Mouse (Mus musculus): ENCODE results near the gene Itgae. TPM values are rescaled to one million over a fixed set of nuclear protein-coding genes. Genes with fewer than 3 reads are reported as not detected.

The Itgae gene
- polyA plus RNA-seq, 1 experiment from 2014 or later, result 0.05 TPM

- POLR2A ChIA-PET, result no interaction called here
- peaks cover 4% of the 10 kb centered on the region for H3K27me3 ChIP-seq
- DNase-seq (ENCODE audit: low read depth, low spot score) (no peak), ATAC-seq (no peak)
- TF ChIP-seq CTCF (IDR thresholded peaks at IDR 0.05), result no peak
- CTCF ChIA-PET, result interaction anchor here (1.2 to 4.9 kb wide), 4 partner anchors 17 to 37 kb away, joined by 3 to 13 read pairs (median 6); no protein-coding TSS in a partner anchor
- in situ Hi-C loops (cut with MboI; ENCODE audit: low pct_unique_long_range_greater_than_20kb), result loop anchor here (5.0 kb wide), 1 partner anchor 37 kb away; no protein-coding TSS in a partner anchor
Measured at GRCm38 (mm10) chr11:73108898-73109625, 18.7 kb downstream of the Itgae start.

DNA sequence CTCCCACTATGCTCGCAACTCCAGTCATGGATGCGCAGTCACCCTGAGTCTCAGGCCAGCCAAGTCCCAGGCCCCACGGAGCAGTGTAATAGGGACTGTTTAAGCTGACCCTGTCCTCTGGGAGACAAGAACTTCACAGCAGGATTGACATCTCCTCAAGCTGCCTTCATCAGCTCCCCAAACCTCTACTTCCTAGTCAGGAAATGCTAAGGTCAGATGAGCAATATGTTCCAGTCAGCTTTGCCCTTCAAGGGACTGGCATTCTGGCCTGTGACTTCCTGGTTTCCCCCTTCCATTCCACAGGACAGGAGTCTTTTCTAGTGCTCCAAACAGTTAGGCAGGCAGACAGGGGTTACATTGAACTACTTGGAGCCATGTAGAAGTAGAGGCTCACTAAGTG lies 19.6 kb downstream of the Itgae start:
- no peak for DNase-seq (ENCODE audit: low read depth, low spot score)
- TF ChIP-seq CTCF (IDR thresholded peaks at IDR 0.05), result no peak
- in situ Hi-C loops (cut with MboI; ENCODE audit: low pct_unique_long_range_greater_than_20kb), result loop anchor here (5.0 kb wide), 1 partner anchor 38 kb away; no protein-coding TSS in a partner anchor
- POLR2A ChIA-PET, result no interaction called here
- CTCF ChIA-PET, result interaction anchor here (1.2 to 4.9 kb wide), 2 partner anchors 17 to 38 kb away, joined by 3 to 13 read pairs; no protein-coding TSS in a partner anchor
- ATAC-seq, result no peak
- peaks cover 4% of the 10 kb centered on the region for H3K27me3 ChIP-seq

- in situ Hi-C loops (cut with MboI; ENCODE audit: low pct_unique_long_range_greater_than_20kb), result no loop called here
- no peak for TF ChIP-seq CTCF (IDR thresholded peaks at IDR 0.05)
- ATAC-seq (no peak), DNase-seq (ENCODE audit: low read depth, low spot score) (no peak)
- H3K27me3 ChIP-seq, result peaks cover 4% of the 10 kb centered on the region
- POLR2A ChIA-PET, result no interaction called here
- CTCF ChIA-PET, result no interaction called here
Measured at GRCm38 (mm10) chr11:73111414-73111813, 21.0 kb downstream of the Itgae start.

- ChIA-PET CTCF (interaction anchor here (1.2 kb wide), 1 partner anchor 17 kb away, joined by 3 read pairs; no protein-coding TSS in a partner anchor), POLR2A (no interaction called here)
- H3K27me3 ChIP-seq, result no peaks in the 10 kb centered on the region
- no peak for DNase-seq (ENCODE audit: low read depth, low spot score)
- in situ Hi-C loops (cut with MboI; ENCODE audit: low pct_unique_long_range_greater_than_20kb), result no loop called here
- ATAC-seq, result no peak
- no peak for TF ChIP-seq CTCF (IDR thresholded peaks at IDR 0.05)
Measured at GRCm38 (mm10) chr11:73126495-73126894, 36.1 kb downstream of the Itgae start.

DNA sequence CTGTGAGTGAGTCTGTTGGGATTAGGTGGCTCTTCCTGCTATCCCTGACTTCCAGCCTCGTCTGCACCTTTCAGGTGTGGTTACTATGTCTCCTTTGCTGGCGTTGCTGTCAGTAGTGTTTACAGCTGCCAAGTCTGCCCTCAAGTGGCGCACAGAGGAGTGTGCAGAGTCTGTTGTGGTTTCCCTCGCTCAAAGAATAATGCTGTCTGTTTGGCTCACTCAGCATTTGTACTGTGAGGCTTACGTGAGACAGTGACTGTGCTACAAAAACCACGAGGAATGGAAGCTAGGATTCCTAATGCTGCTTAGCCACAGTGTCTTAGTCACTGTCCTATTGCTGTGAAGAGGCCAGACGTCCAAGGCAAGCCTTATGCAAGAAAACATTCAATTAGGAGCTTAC lies 40.6 kb downstream of the Itgae start:
- POLR2A ChIA-PET, result interaction anchor here (1.5 kb wide), 1 partner anchor 47 kb away, joined by 3 read pairs; no protein-coding TSS in a partner anchor
- in situ Hi-C loops (cut with MboI; ENCODE audit: low pct_unique_long_range_greater_than_20kb), result no loop called here
- peak; percentile 57 for TF ChIP-seq CTCF (IDR thresholded peaks at IDR 0.05)
- H3K27me3 ChIP-seq, result no peaks in the 10 kb centered on the region
- CTCF ChIA-PET, result no interaction called here
- peak; percentile 76 for ATAC-seq
- no peak for DNase-seq (ENCODE audit: low read depth, low spot score)

- CTCF ChIA-PET, result interaction anchor here (1.0 kb wide), 1 partner anchor 148 kb away, joined by 3 read pairs; no protein-coding TSS in a partner anchor
- POLR2A ChIA-PET, result no interaction called here
- no peaks in the 10 kb centered on the region for H3K27me3 ChIP-seq
- ATAC-seq, result no peak
- no peak for DNase-seq (ENCODE audit: low read depth, low spot score)
- no peak for TF ChIP-seq CTCF (IDR thresholded peaks at IDR 0.05)
- in situ Hi-C loops (cut with MboI; ENCODE audit: low pct_unique_long_range_greater_than_20kb), result no loop called here
Measured at GRCm38 (mm10) chr11:73132999-73133398, 42.6 kb downstream of the Itgae start.

- POLR2A ChIA-PET, result no interaction called here
- H3K27me3 ChIP-seq, result no peaks in the 10 kb centered on the region
- ATAC-seq, result no peak
- no peak for DNase-seq (ENCODE audit: low read depth, low spot score)
- CTCF ChIA-PET, result interaction anchor here (1.0 kb wide), 1 partner anchor 26 kb away, joined by 3 read pairs; no protein-coding TSS in a partner anchor
- in situ Hi-C loops (cut with MboI; ENCODE audit: low pct_unique_long_range_greater_than_20kb), result no loop called here
- TF ChIP-seq CTCF (IDR thresholded peaks at IDR 0.05), result no peak
Measured at GRCm38 (mm10) chr11:73134222-73134621, 43.8 kb downstream of the Itgae start.

- CTCF ChIA-PET, result no interaction called here
- POLR2A ChIA-PET, result no interaction called here
- no peak for TF ChIP-seq CTCF (IDR thresholded peaks at IDR 0.05)
- no peaks in the 10 kb centered on the region for H3K27me3 ChIP-seq
- DNase-seq (ENCODE audit: low read depth, low spot score) (no peak), ATAC-seq (no peak)
- in situ Hi-C loops (cut with MboI; ENCODE audit: low pct_unique_long_range_greater_than_20kb), result loop anchor here (5.0 kb wide), 1 partner anchor 146 kb away; no protein-coding TSS in a partner anchor
Measured at GRCm38 (mm10) chr11:73136587-73136986, 46.2 kb downstream of the Itgae start.

DNA sequence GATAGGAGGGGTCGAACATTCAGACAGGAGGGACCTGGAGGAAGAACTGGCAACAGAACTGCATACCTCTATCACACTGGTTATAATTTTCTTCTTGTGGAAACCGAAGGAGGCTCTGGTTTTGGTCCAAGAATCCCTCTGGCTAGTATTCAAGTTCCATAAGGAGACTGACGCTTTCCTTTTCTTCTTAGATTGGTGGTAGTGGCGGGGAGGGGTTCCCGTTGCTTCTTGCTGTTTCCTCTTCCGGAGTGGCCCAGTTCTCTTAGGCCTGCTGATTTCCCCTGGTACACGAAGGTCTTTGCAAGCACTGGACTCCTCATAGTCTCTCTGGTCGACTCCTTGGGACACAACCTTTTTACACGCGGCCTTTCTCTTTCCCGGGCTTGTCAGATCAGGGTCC lies 46.7 kb downstream of the Itgae start:
- TF ChIP-seq CTCF (IDR thresholded peaks at IDR 0.05), result no peak
- DNase-seq (ENCODE audit: low read depth, low spot score) (no peak), ATAC-seq (no peak)
- H3K27me3 ChIP-seq, result no peaks in the 10 kb centered on the region
- in situ Hi-C loops (cut with MboI; ENCODE audit: low pct_unique_long_range_greater_than_20kb), result loop anchor here (5.0 kb wide), 1 partner anchor 145 kb away; no protein-coding TSS in a partner anchor
- CTCF ChIA-PET, result interaction anchor here (0.7 to 1.6 kb wide), 3 partner anchors 10 to 23 kb away, joined by 3 to 5 read pairs (median 3); partner anchors contain the start of gene P2rx5
- POLR2A ChIA-PET, result no interaction called here

- POLR2A ChIA-PET, result interaction anchor here (0.6 kb wide), 1 partner anchor 31 kb away, joined by 3 read pairs; no protein-coding TSS in a partner anchor
- DNase-seq (ENCODE audit: low read depth, low spot score) (peak; percentile 48), ATAC-seq (peak; percentile 95)
- CTCF ChIA-PET, result interaction anchor here (0.7 to 1.7 kb wide), 7 partner anchors 10 to 83 kb away, joined by 3 to 15 read pairs (median 4); partner anchors contain the start of gene P2rx5
- H3K27me3 ChIP-seq, result no peaks in the 10 kb centered on the region
- TF ChIP-seq CTCF (IDR thresholded peaks at IDR 0.05), result peak; percentile 100
- in situ Hi-C loops (cut with MboI; ENCODE audit: low pct_unique_long_range_greater_than_20kb), result loop anchor here (5.0 kb wide), 1 partner anchor 144 kb away; no protein-coding TSS in a partner anchor
Measured at GRCm38 (mm10) chr11:73137591-73138501, 47.5 kb downstream of the Itgae start, which contains the start of gene Haspin. Gene Haspin (minus strand): TSS chr11:73138294.

All from Patski (cell line).